Mouse (Mus musculus): ENCODE measurements around the gene Pde12. TPM values are rescaled to one million over a fixed set of nuclear protein-coding genes. Genes with fewer than 3 reads are reported as not detected.

Gene Pde12
- polyA plus RNA-seq, 1 experiment from 2014 or later = 8.0 TPM

- Histone ChIP-seq H3K4me1 (replicated peaks; ENCODE audit: control insufficient read depth, insufficient read depth, low read length) (peaks cover 13% of the 10 kb centered on the region), H3K9ac (ENCODE audit: low read length) (peak overlapping the region; percentile 66), H3K4me3 (ENCODE audit: low read length) (peak overlapping the region; percentile 99), H3K9me3 (ENCODE audit: control insufficient read depth, low read length) (no peaks in the 10 kb centered on the region), H3K4me2 (ENCODE audit: low read depth, low read length) (peak overlapping the region; percentile 60), H3K27ac (ENCODE audit: low read length) (peak overlapping the region; percentile 84), H3K27me3 (ENCODE audit: control insufficient read depth, insufficient read depth, low read depth, low read length) (no peaks in the 10 kb centered on the region), H3K36me3 (ENCODE audit: control insufficient read depth, insufficient read depth, low read length) (peaks cover 4% of the 10 kb centered on the region; the same call in 1 of the 2 replicates)
- WGBS = 22% methylated on average over 17 of the region's 17 CpGs
- no peak for ATAC-seq (ENCODE audit: low read depth)
Observed at GRCm38 (mm10) chr14:26637025-26637850, 32.4 kb downstream of the Pde12 start.

- 87% methylated on average over 5 of the region's 5 CpGs for WGBS
- no peak overlapping the region for H3K9ac ChIP-seq (ENCODE audit: low read length)
- ATAC-seq (ENCODE audit: low read depth) = no peak
- H3K36me3 ChIP-seq (ENCODE audit: control insufficient read depth, insufficient read depth, low read length) = peaks cover 39% of the 10 kb centered on the region
- H3K4me3 ChIP-seq (ENCODE audit: low read length) = no peak overlapping the region
- no peaks in the 10 kb centered on the region for H3K27me3 ChIP-seq (ENCODE audit: control insufficient read depth, insufficient read depth, low read depth, low read length)
- no peak overlapping the region for H3K4me2 ChIP-seq (ENCODE audit: low read depth, low read length)
- H3K4me1 ChIP-seq (replicated peaks; ENCODE audit: control insufficient read depth, insufficient read depth, low read length) = no peaks in the 10 kb centered on the region
- H3K9me3 ChIP-seq (ENCODE audit: control insufficient read depth, low read length) = no peaks in the 10 kb centered on the region
- H3K27ac ChIP-seq (ENCODE audit: low read length) = no peak overlapping the region
Observed at GRCm38 (mm10) chr14:26626605-26627140, 43.0 kb downstream of the Pde12 start.

- no peak for ATAC-seq (ENCODE audit: low read depth)
- no peak overlapping the region for H3K9ac ChIP-seq (ENCODE audit: low read length)
- H3K4me1 ChIP-seq (replicated peaks; ENCODE audit: control insufficient read depth, insufficient read depth, low read length) = no peaks in the 10 kb centered on the region
- H3K27ac ChIP-seq (ENCODE audit: low read length) = no peak overlapping the region
- no peak overlapping the region for H3K4me3 ChIP-seq (ENCODE audit: low read length)
- peaks cover 37% of the 10 kb centered on the region for H3K36me3 ChIP-seq (ENCODE audit: control insufficient read depth, insufficient read depth, low read length)
- H3K9me3 ChIP-seq (ENCODE audit: control insufficient read depth, low read length) = no peaks in the 10 kb centered on the region
- 54% methylated on average over 4 of the region's 4 CpGs for WGBS
- H3K4me2 ChIP-seq (ENCODE audit: low read depth, low read length) = no peak overlapping the region
- H3K27me3 ChIP-seq (ENCODE audit: control insufficient read depth, insufficient read depth, low read depth, low read length) = no peaks in the 10 kb centered on the region
Observed at GRCm38 (mm10) chr14:26625301-26625700, 44.4 kb downstream of the Pde12 start.

- Histone ChIP-seq H3K9ac (ENCODE audit: low read length) (no peak overlapping the region), H3K4me2 (ENCODE audit: low read depth, low read length) (no peak overlapping the region), H3K36me3 (ENCODE audit: control insufficient read depth, insufficient read depth, low read length) (peaks cover 28% of the 10 kb centered on the region), H3K27ac (ENCODE audit: low read length) (no peak overlapping the region), H3K4me1 (replicated peaks; ENCODE audit: control insufficient read depth, insufficient read depth, low read length) (no peaks in the 10 kb centered on the region), H3K4me3 (ENCODE audit: low read length) (no peak overlapping the region), H3K27me3 (ENCODE audit: control insufficient read depth, insufficient read depth, low read depth, low read length) (no peaks in the 10 kb centered on the region), H3K9me3 (ENCODE audit: control insufficient read depth, low read length) (no peaks in the 10 kb centered on the region)
- 93% methylated on average over 4 of the region's 4 CpGs for WGBS
- no peak for ATAC-seq (ENCODE audit: low read depth)
Observed at GRCm38 (mm10) chr14:26610689-26611088, 59.0 kb downstream of the Pde12 start.

Small RNAs within 50 kb of the gene (microRNA-seq; reads per million reads assigned to microRNA genes)
- 0.79 reads per million for gene Mir7672

Other genes with a start within 250 kb of the Pde12 start
- gene Slmap, start 135.0 kb downstream of the Pde12 start, polyA plus RNA-seq (2015; fragmentation: Nextera tagmentation; extraction: Ambion mirVana) = 22.8 and 23.5 TPM in 2 replicates
- gene Dennd6a, start 96.0 kb downstream of the Pde12 start, polyA plus RNA-seq (2015; fragmentation: Nextera tagmentation; extraction: Ambion mirVana) = 26.4 and 27.2 TPM in 2 replicates
- 555 and 584 TPM in 2 replicates for gene Arf4, start 31.8 kb downstream of the Pde12 start, polyA plus RNA-seq (2015; fragmentation: Nextera tagmentation; extraction: Ambion mirVana)
- gene Dnah12, start 23.4 kb upstream of the Pde12 start, polyA plus RNA-seq (2015; fragmentation: Nextera tagmentation; extraction: Ambion mirVana) = 0.93 and 1.1 TPM in 2 replicates
- 0.29 and 0.36 TPM in 2 replicates for gene Asb14, start 224.7 kb upstream of the Pde12 start, polyA plus RNA-seq (2015; fragmentation: Nextera tagmentation; extraction: Ambion mirVana)

Data from lung, embryonic 16.5 days (tissue).